Mouse (Mus musculus) cortical plate, adult 2 months (tissue): ENCODE data around the gene Lamp1.

Experiments
- CTCF ChIP-seq: fragments of 200-500 bp; IDR thresholded peaks from 2 replicates; pipeline ENCODE4 v1.5.1; 2011; ENCODE audit warnings: mild to moderate bottlenecking, control low read depth, low read length; ENCODE audit not compliant: insufficient read depth; ENCODE audit errors: extremely low read depth
- POLR2A ChIP-seq: fragments of 200-500 bp; IDR thresholded peaks from 2 replicates; pipeline ENCODE4 v1.6.1; 2011; ENCODE audit warnings: mild to moderate bottlenecking, low read length, control low read depth; ENCODE audit not compliant: insufficient read depth; ENCODE audit errors: extremely low read depth

DNA sequence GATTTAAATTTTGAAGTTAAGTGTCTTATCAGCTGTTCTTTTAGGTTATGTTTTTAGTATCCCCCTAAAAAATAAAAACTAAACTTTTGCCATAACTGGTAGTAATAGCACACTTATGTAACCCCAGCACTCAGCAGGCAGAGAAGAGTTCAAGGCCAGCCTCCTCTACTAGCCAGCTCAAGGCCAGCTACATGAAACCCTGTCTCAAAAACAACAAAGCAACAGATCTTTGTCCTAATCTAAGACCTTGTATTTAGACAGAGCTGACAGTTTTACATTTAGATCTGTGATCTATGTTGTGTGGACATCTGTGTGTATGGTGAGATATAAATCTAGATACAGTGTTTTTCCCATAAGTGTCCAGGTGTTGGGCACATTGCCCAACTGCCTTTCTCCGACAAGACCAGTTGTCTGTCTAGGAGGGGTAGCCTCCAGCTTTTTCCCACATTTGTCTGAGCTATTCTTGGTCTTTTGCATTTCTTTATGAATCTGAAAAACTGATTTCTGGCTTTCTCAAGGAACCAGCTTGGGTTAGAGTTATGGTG is 49.5 kb upstream of the Lamp1 start:
- TF ChIP-seq POLR2A (no peak), CTCF (no peak)
